Mouse (Mus musculus): ENCODE measurements around the gene Nfkb1.

DNA sequence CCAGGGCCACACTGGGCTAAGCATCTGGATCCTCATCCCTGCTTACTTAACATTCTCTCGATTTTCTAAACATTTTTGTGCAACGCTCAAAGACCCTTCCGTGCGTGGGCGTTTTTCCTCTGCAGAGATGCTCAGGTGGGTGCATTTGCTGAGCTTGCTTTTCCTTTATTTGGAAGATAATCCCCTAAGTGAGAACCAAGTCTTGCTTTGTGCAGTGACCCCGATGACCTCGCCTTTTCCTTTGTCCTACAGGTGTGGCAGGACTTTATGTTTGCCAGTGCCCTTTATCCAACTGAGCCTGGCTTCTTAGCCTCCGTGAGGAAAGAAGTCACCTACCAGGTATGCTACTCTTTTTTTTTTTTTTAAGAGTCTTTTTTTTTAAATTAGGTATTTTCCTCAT, 144.0 kb downstream of the Nfkb1 start:
- TF ChIP-seq CTCF (IDR thresholded peaks at IDR 0.05; ENCODE audit: low read depth) (no peak), EP300 (IDR thresholded peaks at IDR 0.05; ENCODE audit: low read depth) (no peak)
